Mouse (Mus musculus): ENCODE results near the gene Hist1h4n. TPM values are rescaled to one million over a fixed set of nuclear protein-coding genes. Genes with fewer than 3 reads are reported as not detected.
"Not testable (repeated sequence)": the region's sequence is repeated elsewhere in the genome, so short reads cannot be mapped to it uniquely, and the experiment has no call there.

The Hist1h4n gene
- polyA plus RNA-seq, 1 experiment from 2014 or later, result 6.3 TPM

DNA sequence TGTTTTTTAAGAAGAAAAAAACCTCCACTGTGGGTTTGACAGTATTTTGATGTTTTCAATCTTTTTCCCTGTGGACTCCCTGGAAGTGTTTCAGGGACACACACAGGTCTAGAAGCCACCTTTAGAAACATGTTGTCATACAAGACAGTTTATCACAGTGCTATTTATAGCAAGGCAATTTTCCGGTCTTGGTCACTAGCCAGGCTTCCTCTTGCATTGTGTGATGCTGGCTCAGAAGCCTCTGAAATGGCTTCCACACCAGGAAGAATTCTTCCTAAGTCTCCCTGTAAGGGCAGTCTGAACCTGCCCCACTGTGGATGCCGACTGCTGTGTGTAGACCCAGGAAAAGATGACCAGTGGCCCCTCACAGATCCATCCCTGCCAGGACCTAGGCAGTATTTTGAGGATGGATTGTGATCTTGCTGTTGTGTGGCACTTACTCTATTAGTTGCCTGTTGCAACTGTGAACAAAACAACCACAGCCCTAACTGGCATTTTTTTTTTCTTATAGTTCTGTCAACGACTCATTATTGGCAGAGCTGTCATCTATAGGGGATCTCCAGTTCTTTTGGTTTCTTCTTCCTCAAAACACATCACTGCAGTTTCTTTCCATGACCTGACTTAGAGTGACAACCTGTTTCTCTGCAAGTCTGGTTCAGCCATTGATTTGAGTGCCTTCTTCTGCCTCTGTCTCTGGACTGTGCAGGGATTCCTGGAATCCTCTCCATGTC is 20.4 kb upstream of the Hist1h4n start:
- ATAC-seq (replicated peaks; ENCODE audit: low FRiP score, low read depth) (no peak), DNase-seq (ENCODE audit: low spot score) (peak; percentile 21)
- no peak for TF ChIP-seq CTCF (IDR thresholded peaks at IDR 0.05; ENCODE audit: low read depth)
- Histone ChIP-seq H3K4me3 (replicated peaks; ENCODE audit: low read depth, low read length) (no peak overlapping the region), H3K9me3 (replicated peaks; ENCODE audit: low read length) (no peaks in the 10 kb centered on the region), H3K4me1 (replicated peaks; ENCODE audit: insufficient read depth, low read length) (no peaks in the 10 kb centered on the region), H3K27me3 (ENCODE audit: insufficient read depth, low read length) (no peaks in the 10 kb centered on the region), H3K36me3 (ENCODE audit: insufficient read depth, low read length) (no peaks in the 10 kb centered on the region), H3K4me2 (ENCODE audit: low read length) (no peak overlapping the region), H3K27ac (no peak overlapping the region), H3K9ac (ENCODE audit: low read depth, low read length) (no peak overlapping the region)
- 62% methylated on average over 3 of the region's 3 CpGs for whole genome bisulfite sequencing

GRCm38 (mm10) chr13:21850696-21851095 is 18.7 kb upstream of the Hist1h4n start:
- H3K27me3 ChIP-seq (ENCODE audit: insufficient read depth, low read length); H3K4me2 ChIP-seq (ENCODE audit: low read length); ATAC-seq (replicated peaks; ENCODE audit: low FRiP score, low read depth); DNase-seq (ENCODE audit: low spot score); H3K36me3 ChIP-seq (ENCODE audit: insufficient read depth, low read length); H3K9me3 ChIP-seq (replicated peaks; ENCODE audit: low read length); H3K4me1 ChIP-seq (replicated peaks; ENCODE audit: insufficient read depth, low read length); H3K27ac ChIP-seq; H3K4me3 ChIP-seq (replicated peaks; ENCODE audit: low read depth, low read length); H3K9ac ChIP-seq (ENCODE audit: low read depth, low read length): not testable (repeated sequence)
- WGBS, result 50% methylated on average over 1 of the region's 1 CpGs

DNA sequence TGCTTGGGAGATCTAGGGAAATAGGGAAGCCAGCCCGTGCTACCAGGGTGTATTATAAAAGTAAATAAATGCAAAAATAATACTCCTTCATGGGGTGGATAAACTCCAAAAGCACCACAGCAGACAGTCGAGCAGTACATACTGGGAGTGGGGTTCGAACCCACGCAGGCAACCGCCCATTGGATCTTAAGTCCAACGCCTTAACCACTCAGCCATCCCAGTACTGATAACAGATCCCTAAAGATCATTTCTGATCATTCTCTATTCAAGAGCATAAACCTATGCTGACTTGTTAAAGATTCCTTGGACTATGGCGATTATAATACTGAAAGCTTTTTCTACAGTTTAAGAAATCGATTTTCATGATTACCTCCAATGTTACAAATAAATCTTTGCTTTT is 15.9 kb upstream of the Hist1h4n start:
- WGBS, result 40% methylated on average over 8 of the region's 8 CpGs
- Histone ChIP-seq H3K4me1 (replicated peaks; ENCODE audit: insufficient read depth, low read length) (no peaks in the 10 kb centered on the region), H3K27ac (no peak overlapping the region), H3K9me3 (replicated peaks; ENCODE audit: low read length) (no peaks in the 10 kb centered on the region), H3K36me3 (ENCODE audit: insufficient read depth, low read length) (no peaks in the 10 kb centered on the region), H3K9ac (ENCODE audit: low read depth, low read length) (no peak overlapping the region), H3K4me2 (ENCODE audit: low read length) (no peak overlapping the region), H3K27me3 (ENCODE audit: insufficient read depth, low read length) (no peaks in the 10 kb centered on the region), H3K4me3 (replicated peaks; ENCODE audit: low read depth, low read length) (no peak overlapping the region)
- no peak for TF ChIP-seq CTCF (IDR thresholded peaks at IDR 0.05; ENCODE audit: low read depth)
- no peak for ATAC-seq (replicated peaks; ENCODE audit: low FRiP score, low read depth)
- DNase-seq (ENCODE audit: low spot score), result no peak

DNA sequence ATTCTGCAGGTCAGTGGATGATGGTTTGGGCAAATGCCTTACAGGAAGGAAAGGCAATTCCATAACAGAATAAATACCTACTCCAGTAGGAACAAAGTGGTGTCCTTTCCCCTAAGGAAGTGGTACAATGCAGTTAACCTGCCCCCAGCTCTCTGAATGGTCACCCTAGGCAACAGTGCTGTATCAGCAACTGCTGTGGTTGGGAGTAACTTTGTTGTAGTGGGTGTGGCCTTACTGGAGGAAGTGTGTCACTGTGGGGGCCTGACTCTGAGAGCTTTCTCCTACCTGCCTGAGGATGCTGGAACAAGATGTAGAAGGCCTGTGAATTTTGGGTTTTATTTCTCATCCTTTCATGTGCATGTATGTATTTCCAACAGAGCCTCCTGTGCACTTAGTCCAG is 14.4 kb upstream of the Hist1h4n start:
- H3K27me3 ChIP-seq (ENCODE audit: insufficient read depth, low read length); H3K36me3 ChIP-seq (ENCODE audit: insufficient read depth, low read length); H3K4me3 ChIP-seq (replicated peaks; ENCODE audit: low read depth, low read length); H3K9me3 ChIP-seq (replicated peaks; ENCODE audit: low read length); ATAC-seq (replicated peaks; ENCODE audit: low FRiP score, low read depth); H3K9ac ChIP-seq (ENCODE audit: low read depth, low read length); H3K4me1 ChIP-seq (replicated peaks; ENCODE audit: insufficient read depth, low read length); H3K27ac ChIP-seq; DNase-seq (ENCODE audit: low spot score); H3K4me2 ChIP-seq (ENCODE audit: low read length): not testable (repeated sequence)

DNA sequence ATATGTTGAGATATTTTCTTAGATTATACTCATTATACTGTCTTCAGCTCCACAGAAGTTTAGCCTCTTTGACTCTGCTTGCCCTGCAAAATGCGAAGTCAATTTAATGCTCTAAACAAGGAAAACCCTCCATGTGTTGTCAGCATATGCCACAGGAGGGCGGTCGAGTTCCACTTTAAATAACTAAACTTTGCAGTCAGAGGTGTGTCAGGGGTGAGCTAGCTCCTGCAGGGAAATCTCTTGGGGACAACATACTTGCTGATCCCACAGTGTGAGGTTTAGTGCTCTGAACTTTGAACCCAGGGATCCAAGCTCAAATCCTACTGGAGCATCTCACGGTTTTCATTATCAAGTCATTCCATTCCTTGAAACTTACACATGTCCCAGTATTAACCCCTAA is 8.5 kb upstream of the Hist1h4n start:
- peak; percentile 73 for ATAC-seq (replicated peaks; ENCODE audit: low FRiP score, low read depth)
- H3K36me3 ChIP-seq (ENCODE audit: insufficient read depth, low read length); H3K27ac ChIP-seq; H3K9me3 ChIP-seq (replicated peaks; ENCODE audit: low read length); H3K9ac ChIP-seq (ENCODE audit: low read depth, low read length); H3K27me3 ChIP-seq (ENCODE audit: insufficient read depth, low read length); H3K4me3 ChIP-seq (replicated peaks; ENCODE audit: low read depth, low read length); H3K4me1 ChIP-seq (replicated peaks; ENCODE audit: insufficient read depth, low read length); DNase-seq (ENCODE audit: low spot score); H3K4me2 ChIP-seq (ENCODE audit: low read length): not testable (repeated sequence)
- no CpG with 5 or more reads among the region's 4 CpGs for WGBS

- not testable (repeated sequence) for H3K4me2 ChIP-seq (ENCODE audit: low read length); H3K36me3 ChIP-seq (ENCODE audit: insufficient read depth, low read length); H3K4me3 ChIP-seq (replicated peaks; ENCODE audit: low read depth, low read length); H3K9ac ChIP-seq (ENCODE audit: low read depth, low read length); DNase-seq (ENCODE audit: low spot score); H3K27ac ChIP-seq; H3K27me3 ChIP-seq (ENCODE audit: insufficient read depth, low read length); H3K9me3 ChIP-seq (replicated peaks; ENCODE audit: low read length); H3K4me1 ChIP-seq (replicated peaks; ENCODE audit: insufficient read depth, low read length)
- WGBS, result no CpG with 5 or more reads among the region's 24 CpGs
- peak; percentile 93 for ATAC-seq (replicated peaks; ENCODE audit: low FRiP score, low read depth)
Measured at GRCm38 (mm10) chr13:21833461-21833860, 1.5 kb upstream of the Hist1h4n start, which contains the start of the genes Hist1h2ap and Hist1h2br. Gene Hist1h2ap (minus strand): TSS chr13:21833507. Gene Hist1h2br (plus strand): TSS chr13:21833743.

GRCm38 (mm10) chr13:21830344-21830743 is 1.7 kb downstream of the Hist1h4n start:
- H3K27ac ChIP-seq, result no peak overlapping the region
- ATAC-seq (replicated peaks; ENCODE audit: low FRiP score, low read depth), result no peak
- H3K4me3 ChIP-seq (replicated peaks; ENCODE audit: low read depth, low read length), result no peak overlapping the region
- no peak overlapping the region for H3K9ac ChIP-seq (ENCODE audit: low read depth, low read length)
- no peaks in the 10 kb centered on the region for H3K27me3 ChIP-seq (ENCODE audit: insufficient read depth, low read length)
- no peak overlapping the region for H3K4me2 ChIP-seq (ENCODE audit: low read length)
- no peaks in the 10 kb centered on the region for H3K36me3 ChIP-seq (ENCODE audit: insufficient read depth, low read length)
- TF ChIP-seq CTCF (IDR thresholded peaks at IDR 0.05; ENCODE audit: low read depth), result no peak
- no peaks in the 10 kb centered on the region for H3K9me3 ChIP-seq (replicated peaks; ENCODE audit: low read length)
- WGBS, result 91% methylated on average over 10 of the region's 10 CpGs
- no peaks in the 10 kb centered on the region for H3K4me1 ChIP-seq (replicated peaks; ENCODE audit: insufficient read depth, low read length)
- no peak for DNase-seq (ENCODE audit: low spot score)

Measured in kidney, postnatal 0 days (tissue).